Mouse (Mus musculus): ENCODE measurements around the gene Myo1h. TPM values are rescaled to one million over a fixed set of nuclear protein-coding genes. Genes with fewer than 3 reads are reported as not detected.
A peak's percentile ranks its signal among the peaks of the same experiment; 100 is the strongest.

The Myo1h gene
- polyA plus RNA-seq, 1 experiment from 2014 or later = 5.4 TPM

DNA sequence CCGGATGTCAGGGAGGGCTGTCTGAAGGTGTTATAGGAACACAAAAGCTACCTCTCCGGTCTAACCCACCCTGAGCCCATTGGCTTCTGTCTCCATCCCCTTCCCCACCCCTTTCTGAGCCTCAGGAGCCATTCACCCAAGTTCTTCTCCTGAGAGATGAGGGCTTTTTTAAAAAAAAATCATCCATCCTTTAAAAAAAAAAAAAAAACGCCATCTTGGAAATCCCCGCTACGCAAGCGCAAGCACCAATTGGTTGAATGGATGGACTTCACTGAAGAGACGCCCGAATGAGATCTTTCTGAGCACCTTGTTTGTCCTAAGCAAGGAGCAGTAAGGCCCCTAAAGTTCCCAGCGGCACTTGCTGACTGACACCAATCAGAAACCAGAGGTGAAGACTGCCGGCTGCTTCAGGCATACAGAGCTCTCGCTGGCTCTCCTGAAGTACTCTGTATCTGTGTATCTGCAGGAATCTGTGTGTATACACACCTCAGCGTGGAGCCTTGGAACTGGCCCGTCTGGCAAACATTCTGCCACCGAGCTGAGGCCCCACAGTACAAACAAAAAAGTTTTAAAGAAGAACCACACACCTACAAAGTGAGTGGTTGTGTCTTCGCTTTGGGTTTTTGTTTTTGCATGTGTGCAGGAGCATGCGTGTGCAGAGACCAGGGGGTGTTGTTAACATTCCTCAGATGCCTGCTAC, 1.9 kb upstream of the Myo1h start:
- Histone ChIP-seq H3K4me1 (replicated peaks; ENCODE audit: control insufficient read depth, insufficient read depth, low read length) (no peaks in the 10 kb centered on the region), H3K4me3 (ENCODE audit: low read length) (no peak overlapping the region), H3K36me3 (ENCODE audit: control insufficient read depth, insufficient read depth, low read length) (no peaks in the 10 kb centered on the region), H3K9ac (ENCODE audit: low read length) (no peak overlapping the region), H3K9me3 (ENCODE audit: control insufficient read depth, low read length) (no peaks in the 10 kb centered on the region), H3K27me3 (ENCODE audit: control insufficient read depth, insufficient read depth, low read depth, low read length) (no peaks in the 10 kb centered on the region), H3K4me2 (ENCODE audit: low read depth, low read length) (no peak overlapping the region), H3K27ac (ENCODE audit: low read length) (no peak overlapping the region)
- 59% methylated on average over 16 of the region's 16 CpGs for WGBS
- ATAC-seq (ENCODE audit: low read depth) = no peak

GRCm38 (mm10) chr5:114288396-114288795, 570 bp upstream of the Myo1h start:
- 71% methylated on average over 5 of the region's 5 CpGs for WGBS
- no peaks in the 10 kb centered on the region for H3K27me3 ChIP-seq (ENCODE audit: control insufficient read depth, insufficient read depth, low read depth, low read length)
- H3K36me3 ChIP-seq (ENCODE audit: control insufficient read depth, insufficient read depth, low read length) = no peaks in the 10 kb centered on the region
- ATAC-seq (ENCODE audit: low read depth) = no peak
- H3K4me2 ChIP-seq (ENCODE audit: low read depth, low read length) = no peak overlapping the region
- H3K4me1 ChIP-seq (replicated peaks; ENCODE audit: control insufficient read depth, insufficient read depth, low read length) = no peaks in the 10 kb centered on the region
- H3K9me3 ChIP-seq (ENCODE audit: control insufficient read depth, low read length) = no peaks in the 10 kb centered on the region
- H3K4me3 ChIP-seq (ENCODE audit: low read length) = no peak overlapping the region
- no peak overlapping the region for H3K9ac ChIP-seq (ENCODE audit: low read length)
- H3K27ac ChIP-seq (ENCODE audit: low read length) = no peak overlapping the region

- 72% methylated on average over 3 of the region's 3 CpGs for WGBS
- ATAC-seq (ENCODE audit: low read depth) = no peak
- no peaks in the 10 kb centered on the region for H3K36me3 ChIP-seq (ENCODE audit: control insufficient read depth, insufficient read depth, low read length)
Observed at GRCm38 (mm10) chr5:114290004-114290403, 1.0 kb downstream of the Myo1h start.

DNA sequence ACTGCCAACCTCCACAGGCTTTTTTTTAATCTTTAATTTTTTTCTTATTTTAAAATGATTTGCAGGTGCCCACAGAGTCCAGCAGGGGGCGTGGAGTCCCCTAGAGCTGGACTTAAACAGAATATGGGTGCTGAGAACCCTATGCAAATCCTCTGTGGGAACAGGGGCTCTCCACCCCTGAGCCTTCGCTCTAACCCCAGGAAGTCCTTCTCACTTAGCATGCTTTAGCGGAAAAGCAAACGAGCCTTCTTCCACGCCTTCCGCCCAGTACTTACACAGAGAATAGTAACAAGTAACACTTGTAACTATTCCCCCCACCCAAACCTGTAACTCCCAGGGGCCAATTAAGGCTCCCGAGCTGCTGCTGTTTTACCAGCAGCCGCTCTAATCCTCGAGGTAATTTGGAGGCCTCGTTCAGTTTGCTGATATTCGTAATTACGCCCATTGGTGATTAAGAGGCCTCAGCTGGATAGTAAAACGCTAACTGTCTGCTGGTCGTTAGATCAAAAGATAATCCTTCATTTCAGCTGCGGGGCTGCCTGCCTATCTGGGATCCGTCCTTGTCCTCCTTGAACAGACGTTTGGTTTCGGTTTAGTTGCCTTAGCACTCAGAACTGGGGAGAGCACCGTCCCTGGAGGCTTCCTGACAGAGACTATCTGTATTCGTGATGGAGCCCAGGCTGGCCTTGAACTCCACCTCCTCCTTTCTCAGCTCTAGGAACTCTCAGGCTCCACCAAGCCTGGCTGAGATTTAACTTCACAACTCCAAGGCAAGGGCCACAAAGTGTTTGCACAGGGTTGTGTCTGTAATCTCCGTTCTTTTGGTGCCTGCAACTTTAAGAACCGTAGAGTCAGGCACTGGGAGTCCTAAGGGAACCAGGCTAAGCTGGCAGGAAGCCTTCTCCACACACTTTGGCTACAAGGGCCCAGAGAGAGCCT, 8.0 kb downstream of the Myo1h start:
- H3K4me3 ChIP-seq (ENCODE audit: low read length) = no peak overlapping the region
- H3K9me3 ChIP-seq (ENCODE audit: control insufficient read depth, low read length) = no peaks in the 10 kb centered on the region
- WGBS = 20% methylated on average over 22 of the region's 22 CpGs
- H3K36me3 ChIP-seq (ENCODE audit: control insufficient read depth, insufficient read depth, low read length) = no peaks in the 10 kb centered on the region
- no peak overlapping the region for H3K4me2 ChIP-seq (ENCODE audit: low read depth, low read length)
- H3K27ac ChIP-seq (ENCODE audit: low read length) = no peak overlapping the region
- peaks cover 4% of the 10 kb centered on the region; the same call in 1 of the 2 replicates for H3K4me1 ChIP-seq (replicated peaks; ENCODE audit: control insufficient read depth, insufficient read depth, low read length)
- H3K9ac ChIP-seq (ENCODE audit: low read length) = no peak overlapping the region
- ATAC-seq (ENCODE audit: low read depth) = 0 out of 2 replicates have a peak, but pooled peaks have one; percentile 12
- no peaks in the 10 kb centered on the region for H3K27me3 ChIP-seq (ENCODE audit: control insufficient read depth, insufficient read depth, low read depth, low read length)

More at GRCm38 (mm10) chr5:114290004-114290403, 1.0 kb downstream of the Myo1h start:
- Histone ChIP-seq H3K9me3 (ENCODE audit: control insufficient read depth, low read length) (no peaks in the 10 kb centered on the region), H3K4me3 (ENCODE audit: low read length) (no peak overlapping the region), H3K4me2 (ENCODE audit: low read depth, low read length) (no peak overlapping the region), H3K9ac (ENCODE audit: low read length) (no peak overlapping the region), H3K27ac (ENCODE audit: low read length) (no peak overlapping the region), H3K27me3 (ENCODE audit: control insufficient read depth, insufficient read depth, low read depth, low read length) (no peaks in the 10 kb centered on the region), H3K4me1 (replicated peaks; ENCODE audit: control insufficient read depth, insufficient read depth, low read length) (no peaks in the 10 kb centered on the region)

- 44% methylated on average over 18 of the region's 18 CpGs for WGBS
- no peak overlapping the region for H3K4me3 ChIP-seq (ENCODE audit: low read length)
- no peak; the same call in 1 of the 2 replicates for ATAC-seq (ENCODE audit: low read depth)
Observed at GRCm38 (mm10) chr5:114298212-114298894, 9.4 kb downstream of the Myo1h start.

DNA sequence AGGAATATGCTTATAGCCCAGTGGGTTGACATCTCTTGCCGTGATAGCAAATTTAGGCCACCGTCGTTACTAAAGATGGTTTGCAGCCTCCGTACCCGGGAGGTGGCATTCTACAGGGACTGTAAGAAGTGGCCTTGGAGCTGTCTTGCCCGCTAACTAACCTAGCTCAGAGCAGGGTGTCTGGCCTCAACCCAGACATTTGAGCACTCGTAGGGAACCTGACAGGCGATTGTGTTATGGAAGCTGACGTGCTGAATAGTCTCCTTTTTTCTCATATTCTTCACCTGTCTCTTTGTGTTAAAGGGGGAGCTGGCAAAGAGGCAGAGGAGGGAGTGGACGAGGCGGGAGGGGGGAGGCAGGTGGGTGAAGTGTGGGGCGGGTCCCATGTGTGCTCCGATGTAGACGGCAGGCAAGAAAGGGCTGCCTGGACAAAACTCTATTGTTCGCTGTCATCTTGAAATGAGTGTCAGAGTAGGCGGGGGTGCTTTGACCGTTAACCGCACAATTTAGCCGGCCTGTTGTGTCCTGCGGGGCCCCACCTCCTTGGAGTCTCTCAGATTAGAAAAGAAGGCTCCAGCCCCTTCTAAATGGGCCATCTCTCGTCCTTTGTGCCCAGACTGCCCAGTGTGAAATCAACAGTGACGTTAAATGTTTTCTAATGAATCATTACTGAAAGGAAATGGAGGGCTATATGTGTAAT, 10.3 kb downstream of the Myo1h start:
- WGBS = 45% methylated on average over 22 of the region's 22 CpGs
- H3K27me3 ChIP-seq (ENCODE audit: control insufficient read depth, insufficient read depth, low read depth, low read length) = no peaks in the 10 kb centered on the region
- no peak overlapping the region for H3K27ac ChIP-seq (ENCODE audit: low read length)
- peaks cover 4% of the 10 kb centered on the region; the same call in 1 of the 2 replicates for H3K4me1 ChIP-seq (replicated peaks; ENCODE audit: control insufficient read depth, insufficient read depth, low read length)
- no peak overlapping the region for H3K9ac ChIP-seq (ENCODE audit: low read length)
- no peaks in the 10 kb centered on the region for H3K36me3 ChIP-seq (ENCODE audit: control insufficient read depth, insufficient read depth, low read length)
- no peaks in the 10 kb centered on the region for H3K9me3 ChIP-seq (ENCODE audit: control insufficient read depth, low read length)
- no peak overlapping the region for H3K4me3 ChIP-seq (ENCODE audit: low read length)
- no peak for ATAC-seq (ENCODE audit: low read depth)
- H3K4me2 ChIP-seq (ENCODE audit: low read depth, low read length) = no peak overlapping the region

More at GRCm38 (mm10) chr5:114298212-114298894, 9.4 kb downstream of the Myo1h start:
- Histone ChIP-seq H3K27ac (ENCODE audit: low read length) (no peak overlapping the region), H3K4me1 (replicated peaks; ENCODE audit: control insufficient read depth, insufficient read depth, low read length) (peaks cover 4% of the 10 kb centered on the region; the same call in 1 of the 2 replicates), H3K9me3 (ENCODE audit: control insufficient read depth, low read length) (no peaks in the 10 kb centered on the region), H3K9ac (ENCODE audit: low read length) (no peak overlapping the region), H3K4me2 (ENCODE audit: low read depth, low read length) (no peak overlapping the region), H3K27me3 (ENCODE audit: control insufficient read depth, insufficient read depth, low read depth, low read length) (no peaks in the 10 kb centered on the region), H3K36me3 (ENCODE audit: control insufficient read depth, insufficient read depth, low read length) (no peaks in the 10 kb centered on the region)

DNA sequence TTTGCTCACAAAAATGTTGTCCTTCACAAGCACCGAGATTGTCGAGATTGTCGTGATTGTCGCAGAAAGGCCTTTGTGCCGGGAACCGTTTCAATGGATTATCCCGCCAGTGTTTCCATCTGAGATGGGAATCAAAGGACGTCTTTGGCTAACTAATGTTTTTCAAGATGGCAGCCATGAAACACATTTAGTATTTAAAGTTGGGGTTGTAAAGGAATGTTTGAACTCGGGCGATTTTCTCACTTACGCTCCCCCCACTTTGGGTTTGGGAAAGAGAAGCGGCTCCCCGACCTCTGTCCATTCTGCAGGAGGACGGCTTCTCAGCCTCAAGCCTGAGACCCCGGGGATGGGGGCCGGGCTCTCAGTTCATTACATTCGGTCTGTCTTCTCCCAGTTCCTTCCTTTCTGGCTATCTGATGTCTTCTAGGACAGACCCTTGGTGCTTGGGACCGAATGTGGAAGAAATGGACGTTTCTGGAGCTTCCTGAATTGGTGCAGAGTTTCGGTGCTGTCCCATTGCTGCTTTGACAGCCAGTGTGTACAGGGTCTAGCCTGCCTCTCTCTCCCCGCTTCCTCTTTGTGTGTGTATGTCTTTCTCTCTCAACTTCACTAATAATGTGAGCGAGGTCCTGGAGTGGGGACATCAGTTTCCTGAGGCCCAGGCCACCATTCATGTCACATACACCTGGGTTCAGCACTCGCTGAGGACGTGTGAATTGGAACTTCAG, 11.1 kb downstream of the Myo1h start:
- H3K4me3 ChIP-seq (ENCODE audit: low read length) = no peak overlapping the region
- WGBS = 80% methylated on average over 24 of the region's 24 CpGs
- H3K9ac ChIP-seq (ENCODE audit: low read length) = no peak overlapping the region
- H3K27ac ChIP-seq (ENCODE audit: low read length) = no peak overlapping the region
- ATAC-seq (ENCODE audit: low read depth) = no peak
- H3K27me3 ChIP-seq (ENCODE audit: control insufficient read depth, insufficient read depth, low read depth, low read length) = no peaks in the 10 kb centered on the region
- H3K4me2 ChIP-seq (ENCODE audit: low read depth, low read length) = no peak overlapping the region
- H3K36me3 ChIP-seq (ENCODE audit: control insufficient read depth, insufficient read depth, low read length) = no peaks in the 10 kb centered on the region
- peaks cover 4% of the 10 kb centered on the region; the same call in 1 of the 2 replicates for H3K4me1 ChIP-seq (replicated peaks; ENCODE audit: control insufficient read depth, insufficient read depth, low read length)
- H3K9me3 ChIP-seq (ENCODE audit: control insufficient read depth, low read length) = no peaks in the 10 kb centered on the region

GRCm38 (mm10) chr5:114303166-114303565, 14.2 kb downstream of the Myo1h start:
- H3K27ac ChIP-seq (ENCODE audit: low read length) = no peak overlapping the region
- H3K9me3 ChIP-seq (ENCODE audit: control insufficient read depth, low read length) = no peaks in the 10 kb centered on the region
- 73% methylated on average over 6 of the region's 6 CpGs for WGBS
- H3K36me3 ChIP-seq (ENCODE audit: control insufficient read depth, insufficient read depth, low read length) = no peaks in the 10 kb centered on the region
- H3K4me3 ChIP-seq (ENCODE audit: low read length) = no peak overlapping the region
- peaks cover 4% of the 10 kb centered on the region; the same call in 1 of the 2 replicates for H3K4me1 ChIP-seq (replicated peaks; ENCODE audit: control insufficient read depth, insufficient read depth, low read length)
- no peak overlapping the region for H3K4me2 ChIP-seq (ENCODE audit: low read depth, low read length)
- ATAC-seq (ENCODE audit: low read depth) = no peak
- no peak overlapping the region for H3K9ac ChIP-seq (ENCODE audit: low read length)
- no peaks in the 10 kb centered on the region for H3K27me3 ChIP-seq (ENCODE audit: control insufficient read depth, insufficient read depth, low read depth, low read length)

Data from lung, embryonic 16.5 days (tissue).